Mouse (Mus musculus): Measurements from ENCODE around the gene Krtap31-2.

GRCm38 (mm10) chr11:99914451-99914850, 21.6 kb upstream of the Krtap31-2 start, which contains the start of gene Gm11565:
- TF ChIP-seq CTCF (IDR thresholded peaks at IDR 0.05; ENCODE audit: extremely low read depth, insufficient read length, insufficient replicate concordance, low read depth, low read length) (no peak), POLR2A (IDR thresholded peaks at IDR 0.05; ENCODE audit: low read depth, low read length) (no peak)

Measured in small intestine, adult 2 months (tissue).